Mouse (Mus musculus): ENCODE measurements around the gene Ppp6r3. TPM values are rescaled to one million over a fixed set of nuclear protein-coding genes. Genes with fewer than 3 reads are reported as not detected.

Gene Ppp6r3
- 25.7 and 28.5 TPM in 2 replicates for polyA plus RNA-seq (2015; fragmentation: Nextera tagmentation; extraction: Ambion mirVana)

DNA sequence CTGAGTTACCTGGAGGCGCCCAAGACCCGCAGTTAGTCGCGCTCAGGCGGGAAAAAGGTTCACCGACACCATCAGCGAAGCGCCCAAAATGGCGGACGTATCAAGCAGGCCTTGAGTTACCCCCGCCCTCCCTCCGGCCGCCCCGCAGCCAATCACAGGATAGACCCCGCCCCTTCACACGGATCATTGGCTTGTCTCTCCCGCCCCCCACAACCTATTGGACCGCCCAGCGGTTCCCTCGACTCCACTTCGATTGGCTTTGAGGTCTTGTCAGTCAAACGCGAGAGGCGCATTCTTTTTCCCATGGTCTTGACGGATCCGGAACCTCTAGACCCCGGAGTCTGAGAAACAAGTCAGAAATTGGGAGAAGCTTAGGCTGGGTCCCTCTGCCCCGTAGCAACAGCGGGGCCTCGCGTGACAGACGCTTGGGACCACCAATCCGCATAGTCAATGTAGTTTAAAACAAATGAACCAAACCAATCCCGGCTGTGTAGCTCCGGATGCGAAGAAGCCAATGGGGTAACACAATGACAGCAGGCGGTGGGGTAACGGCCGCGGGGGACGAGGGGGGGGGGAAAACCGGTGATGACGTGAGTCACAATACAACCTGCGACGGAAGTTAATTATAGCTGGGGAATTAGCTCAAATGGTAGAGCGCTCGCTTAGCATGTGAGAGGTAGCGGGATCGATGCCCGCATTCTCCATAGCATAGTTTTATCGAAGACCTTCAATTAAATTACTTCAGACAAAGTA is at the start of gene Ppp6r3:
Gene Ppp6r3, minus strand, starts transcription at position 118 of the 753 bp plus-strand sequence.
- Histone ChIP-seq H3K27ac (ENCODE audit: low read depth, low read length) (peak within 1 kb of the TSS; percentile 97), H3K27me3 (replicated peaks; ENCODE audit: control insufficient read depth, insufficient read depth, low read length) (no peaks in the 10 kb centered on the region), H3K9me3 (ENCODE audit: control insufficient read depth) (no peaks in the 10 kb centered on the region), H3K4me2 (replicated peaks; ENCODE audit: low read depth) (peak within 1 kb of the TSS; percentile 76), H3K4me1 (replicated peaks; ENCODE audit: control insufficient read depth, insufficient read depth, low read length) (no peaks in the 10 kb centered on the region; the same call in none of the 2 replicates), H3K4me3 (ENCODE audit: low read depth, low read length) (peak within 1 kb of the TSS; percentile 98), H3K36me3 (ENCODE audit: control insufficient read depth, insufficient read depth) (no peaks in the 10 kb centered on the region), H3K9ac (ENCODE audit: low read depth, low read length) (peak within 1 kb of the TSS; percentile 94)
- ATAC-seq = peak; percentile 96
- WGBS = under 1% methylated on average over 50 of the region's 51 CpGs
- no peak for TF ChIP-seq CTCF (IDR thresholded peaks at IDR 0.05; ENCODE audit: low read depth)

DNA sequence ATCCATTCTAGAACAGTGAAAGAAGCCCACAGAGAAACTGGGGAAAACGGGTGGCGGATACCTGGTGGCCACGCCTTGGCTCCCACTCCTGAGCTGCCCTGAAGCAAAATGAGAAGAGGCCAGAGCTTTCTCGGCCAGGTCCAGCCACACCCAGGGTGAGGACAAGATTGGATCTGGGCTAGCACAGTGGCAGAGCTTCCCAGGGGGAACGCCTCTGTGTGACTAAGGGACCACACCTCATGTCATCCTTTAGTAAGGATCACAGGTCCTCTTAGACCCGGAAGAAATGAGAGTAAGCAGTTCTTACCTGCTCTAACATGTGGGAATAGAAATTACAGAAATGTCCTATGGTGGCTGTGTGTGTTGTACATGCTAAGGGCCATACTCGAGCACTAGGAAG is 49.6 kb upstream of the Ppp6r3 start:
- H3K27ac ChIP-seq (ENCODE audit: low read depth, low read length) = peak overlapping the region; percentile 22; the same call in 1 of the 2 replicates
- H3K36me3 ChIP-seq (ENCODE audit: control insufficient read depth, insufficient read depth) = peaks cover 67% of the 10 kb centered on the region
- WGBS = 52% methylated on average over 7 of the region's 7 CpGs
- no peaks in the 10 kb centered on the region for H3K27me3 ChIP-seq (replicated peaks; ENCODE audit: control insufficient read depth, insufficient read depth, low read length)
- TF ChIP-seq CTCF (IDR thresholded peaks at IDR 0.05; ENCODE audit: low read depth) = no peak
- no peak overlapping the region for H3K4me2 ChIP-seq (replicated peaks; ENCODE audit: low read depth)
- no peaks in the 10 kb centered on the region for H3K4me1 ChIP-seq (replicated peaks; ENCODE audit: control insufficient read depth, insufficient read depth, low read length)
- peak; percentile 45; the same call in 1 of the 2 replicates for ATAC-seq
- no peaks in the 10 kb centered on the region for H3K9me3 ChIP-seq (ENCODE audit: control insufficient read depth)
- no peak overlapping the region for H3K4me3 ChIP-seq (ENCODE audit: low read depth, low read length)
- H3K9ac ChIP-seq (ENCODE audit: low read depth, low read length) = no peak overlapping the region

DNA sequence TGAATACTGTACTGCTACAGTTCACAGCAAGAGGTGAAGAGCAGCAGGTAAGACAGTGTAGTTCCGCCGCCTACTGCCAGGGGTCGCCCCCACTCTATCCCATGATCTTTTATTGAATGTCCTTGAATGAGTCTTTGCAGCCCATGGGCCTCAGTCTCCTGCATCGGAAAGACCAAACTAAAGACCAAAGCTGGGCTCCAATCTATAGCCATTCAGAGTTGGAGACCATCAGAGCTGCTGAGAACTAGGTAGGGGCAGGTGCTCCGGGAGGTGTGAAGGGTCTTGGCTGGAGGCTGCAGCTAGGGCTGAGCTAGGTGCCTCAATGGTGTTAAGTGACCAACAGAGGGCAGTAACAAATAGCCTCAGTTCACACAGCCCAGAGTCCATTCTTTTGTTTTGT is 48.3 kb upstream of the Ppp6r3 start:
- no peak overlapping the region for H3K9ac ChIP-seq (ENCODE audit: low read depth, low read length)
- H3K4me1 ChIP-seq (replicated peaks; ENCODE audit: control insufficient read depth, insufficient read depth, low read length) = no peaks in the 10 kb centered on the region
- ATAC-seq = peak; percentile 38
- H3K9me3 ChIP-seq (ENCODE audit: control insufficient read depth) = no peaks in the 10 kb centered on the region
- H3K27ac ChIP-seq (ENCODE audit: low read depth, low read length) = no peak overlapping the region
- peak; percentile 88 for TF ChIP-seq CTCF (IDR thresholded peaks at IDR 0.05; ENCODE audit: low read depth)
- no peak overlapping the region for H3K4me3 ChIP-seq (ENCODE audit: low read depth, low read length)
- H3K4me2 ChIP-seq (replicated peaks; ENCODE audit: low read depth) = no peak overlapping the region
- WGBS = 66% methylated on average over 5 of the region's 5 CpGs
- H3K27me3 ChIP-seq (replicated peaks; ENCODE audit: control insufficient read depth, insufficient read depth, low read length) = no peaks in the 10 kb centered on the region
- H3K36me3 ChIP-seq (ENCODE audit: control insufficient read depth, insufficient read depth) = peaks cover 67% of the 10 kb centered on the region

DNA sequence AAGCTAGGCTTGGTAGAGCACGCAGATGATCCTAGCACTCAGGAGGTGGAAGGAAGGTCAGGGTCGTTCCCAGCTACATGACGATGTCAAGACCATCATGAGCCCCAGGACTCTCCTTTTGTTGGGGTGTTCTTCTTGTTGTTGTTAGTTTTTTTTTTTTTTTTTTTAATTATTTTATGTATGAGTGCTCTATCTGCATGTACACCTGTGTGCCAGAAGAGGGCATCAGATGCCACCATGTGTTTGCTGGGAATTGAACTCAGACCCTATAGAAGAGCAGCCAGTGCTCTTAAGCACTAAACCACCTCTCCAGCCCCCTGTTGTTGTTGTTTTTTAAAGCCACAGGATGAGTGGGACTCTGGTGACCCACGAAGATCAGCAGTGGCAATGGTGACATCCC is 47.7 kb upstream of the Ppp6r3 start:
- H3K27me3 ChIP-seq (replicated peaks; ENCODE audit: control insufficient read depth, insufficient read depth, low read length) = no peaks in the 10 kb centered on the region
- H3K9ac ChIP-seq (ENCODE audit: low read depth, low read length) = no peak overlapping the region
- ATAC-seq = no peak
- H3K4me3 ChIP-seq (ENCODE audit: low read depth, low read length) = no peak overlapping the region
- peaks cover 67% of the 10 kb centered on the region for H3K36me3 ChIP-seq (ENCODE audit: control insufficient read depth, insufficient read depth)
- 93% methylated on average over 4 of the region's 4 CpGs for WGBS
- no peaks in the 10 kb centered on the region for H3K9me3 ChIP-seq (ENCODE audit: control insufficient read depth)
- no peaks in the 10 kb centered on the region for H3K4me1 ChIP-seq (replicated peaks; ENCODE audit: control insufficient read depth, insufficient read depth, low read length)
- TF ChIP-seq CTCF (IDR thresholded peaks at IDR 0.05; ENCODE audit: low read depth) = no peak
- H3K27ac ChIP-seq (ENCODE audit: low read depth, low read length) = no peak overlapping the region
- no peak overlapping the region for H3K4me2 ChIP-seq (replicated peaks; ENCODE audit: low read depth)

DNA sequence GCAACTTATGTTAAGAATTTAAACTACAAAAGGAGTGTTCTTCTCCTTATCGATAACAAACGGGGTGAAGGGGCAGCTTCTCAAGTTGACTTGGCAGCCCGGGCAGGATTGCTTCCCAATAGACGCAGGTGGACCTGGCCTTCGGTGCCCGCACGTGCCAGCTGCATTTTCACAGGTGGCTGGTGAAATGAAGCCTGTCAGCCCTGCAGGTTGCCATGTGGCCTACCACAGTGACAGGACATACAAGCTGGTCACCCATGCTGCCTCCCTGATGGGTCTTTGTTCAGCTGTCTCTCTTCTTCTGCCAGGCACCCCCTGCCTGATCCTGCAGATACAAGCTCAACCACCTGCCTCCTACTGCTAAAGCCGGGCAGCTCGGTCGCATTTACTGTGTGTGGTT is 45.3 kb upstream of the Ppp6r3 start:
- Histone ChIP-seq H3K4me2 (replicated peaks; ENCODE audit: low read depth) (no peak overlapping the region), H3K9me3 (ENCODE audit: control insufficient read depth) (no peaks in the 10 kb centered on the region), H3K4me1 (replicated peaks; ENCODE audit: control insufficient read depth, insufficient read depth, low read length) (no peaks in the 10 kb centered on the region), H3K9ac (ENCODE audit: low read depth, low read length) (no peak overlapping the region), H3K36me3 (ENCODE audit: control insufficient read depth, insufficient read depth) (peaks cover 63% of the 10 kb centered on the region), H3K4me3 (ENCODE audit: low read depth, low read length) (no peak overlapping the region), H3K27ac (ENCODE audit: low read depth, low read length) (no peak overlapping the region), H3K27me3 (replicated peaks; ENCODE audit: control insufficient read depth, insufficient read depth, low read length) (no peaks in the 10 kb centered on the region)
- TF ChIP-seq CTCF (IDR thresholded peaks at IDR 0.05; ENCODE audit: low read depth) = no peak
- ATAC-seq = no peak
- WGBS = 94% methylated on average over 10 of the region's 10 CpGs

DNA sequence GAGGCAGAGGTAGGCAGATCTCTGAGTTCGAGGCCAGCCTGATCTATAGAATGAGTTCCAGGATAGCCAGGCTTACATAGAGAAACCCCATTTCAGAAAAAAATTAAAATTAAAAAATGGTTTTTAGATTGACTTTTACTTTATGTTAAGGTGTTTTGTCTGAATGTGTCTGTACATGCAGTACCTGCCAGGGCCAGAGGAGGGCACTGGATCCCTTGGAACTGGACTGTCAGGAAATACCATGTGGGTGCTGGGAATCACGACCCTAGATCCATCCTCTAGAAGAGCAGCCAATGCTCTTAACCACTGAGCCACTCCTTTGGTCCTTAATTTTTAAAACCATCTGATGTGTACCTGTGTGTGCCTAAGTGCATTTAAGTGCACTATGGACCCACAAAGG is 43.8 kb upstream of the Ppp6r3 start:
- peak; percentile 61 for TF ChIP-seq CTCF (IDR thresholded peaks at IDR 0.05; ENCODE audit: low read depth)
- no peaks in the 10 kb centered on the region for H3K9me3 ChIP-seq (ENCODE audit: control insufficient read depth)
- 93% methylated on average over 2 of the region's 2 CpGs for WGBS

More for the DNA sequence above, 43.8 kb upstream of the Ppp6r3 start:
- H3K4me3 ChIP-seq (ENCODE audit: low read depth, low read length) = no peak overlapping the region
- no peak overlapping the region for H3K27ac ChIP-seq (ENCODE audit: low read depth, low read length)
- H3K9ac ChIP-seq (ENCODE audit: low read depth, low read length) = no peak overlapping the region
- H3K27me3 ChIP-seq (replicated peaks; ENCODE audit: control insufficient read depth, insufficient read depth, low read length) = no peaks in the 10 kb centered on the region
- no peak overlapping the region for H3K4me2 ChIP-seq (replicated peaks; ENCODE audit: low read depth)
- no peaks in the 10 kb centered on the region for H3K4me1 ChIP-seq (replicated peaks; ENCODE audit: control insufficient read depth, insufficient read depth, low read length)
- peaks cover 78% of the 10 kb centered on the region for H3K36me3 ChIP-seq (ENCODE audit: control insufficient read depth, insufficient read depth)
- no peak for ATAC-seq
